Mouse (Mus musculus) mouse trophoblast stem cell (cell line): ENCODE data around the gene Nol3.

Experiments used
- in situ Hi-C, 2 experiments: fragments of 300-500 bp; cut with MseI, MboI; formaldehyde crosslinking; loops; 2 replicates in 1 of 2; 3 replicates in 1 of 2; pipeline ENCODE4 v1.15.1; 2025

Gene Nol3

DNA sequence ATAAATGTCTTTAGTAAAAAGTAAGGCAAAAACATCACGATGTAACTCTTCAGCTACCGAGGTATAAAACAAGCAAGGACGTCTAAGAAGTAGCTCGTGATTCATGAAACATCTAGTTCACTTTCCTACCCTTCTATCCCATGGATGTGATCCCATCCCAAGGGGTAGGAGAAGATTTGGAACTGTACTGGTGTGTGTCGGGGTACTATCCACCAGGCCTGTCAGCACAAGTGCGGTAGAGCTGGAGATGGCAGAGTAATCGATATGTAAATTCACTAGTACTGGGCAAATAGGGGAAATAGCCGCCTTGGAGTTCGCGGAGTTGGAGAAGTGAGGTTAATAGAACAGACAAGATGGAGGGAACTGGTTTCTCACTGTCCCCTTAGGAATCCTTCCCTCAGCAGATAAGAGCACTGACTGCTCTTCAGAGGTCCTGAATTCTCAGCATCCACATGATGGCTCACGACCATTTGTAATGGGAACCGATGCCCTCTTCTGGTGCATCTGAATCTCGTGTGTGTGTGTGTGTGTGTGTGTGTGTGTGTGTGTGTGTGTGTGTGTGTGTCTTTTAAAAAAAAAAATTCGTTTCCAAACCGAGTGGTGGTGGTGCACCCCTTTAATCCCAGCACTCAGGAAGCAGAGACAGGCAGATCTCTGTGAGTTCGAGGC is 12.6 kb upstream of the Nol3 start:
- in situ Hi-C loops = no loop called here

DNA sequence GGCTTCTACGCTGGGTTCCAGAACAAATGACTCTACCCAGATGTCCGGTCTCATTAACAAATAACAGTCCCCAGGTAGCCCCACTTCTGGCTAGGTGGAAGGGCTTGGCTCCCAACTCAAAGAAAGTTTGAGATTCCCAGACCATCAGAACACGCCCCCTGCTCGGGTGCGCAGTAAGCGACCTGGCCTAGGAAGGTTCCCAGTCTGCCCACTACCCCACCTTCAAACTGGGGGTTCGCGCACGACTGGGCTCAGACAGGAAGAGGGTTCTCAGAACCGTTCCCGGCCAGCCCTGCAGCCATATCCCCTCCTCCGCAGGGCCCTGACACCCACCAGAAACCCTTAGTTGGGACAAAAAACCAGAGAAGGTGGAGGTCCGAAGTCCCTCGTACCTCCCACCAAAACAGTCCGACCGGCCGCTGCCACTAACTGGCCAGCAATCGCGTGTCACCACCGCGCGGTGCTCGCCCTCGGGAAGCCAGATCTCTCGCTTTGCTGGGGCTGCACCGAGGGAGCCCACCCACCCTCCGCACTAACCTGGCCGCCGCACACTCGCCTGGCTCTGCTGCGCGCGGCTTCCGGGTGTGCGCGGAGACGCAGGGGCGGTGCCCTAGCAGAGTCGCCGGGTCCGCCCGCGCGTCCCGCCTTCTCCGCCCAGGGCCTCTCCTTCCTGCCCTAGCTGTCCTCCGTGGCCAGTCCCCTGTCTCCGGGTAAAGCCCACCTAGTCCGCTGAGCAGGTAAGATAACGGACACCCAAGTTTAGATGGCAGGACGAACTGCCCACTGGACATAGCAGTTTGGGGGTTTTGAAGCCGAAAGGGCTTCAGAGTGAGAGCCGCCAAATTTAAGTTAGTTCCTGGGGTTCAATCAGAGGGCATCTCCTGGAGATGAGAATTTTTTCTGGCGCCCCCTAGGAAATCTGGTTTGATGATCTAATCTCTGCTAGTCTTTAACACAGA is 11.6 kb upstream of the Nol3 start, which contains the start of the genes Tradd and Fbxl8:
Gene Tradd, minus strand, starts transcription at position 586 of the 959 bp plus-strand sequence.
Gene Fbxl8, plus strand, starts transcription at position 625 of the 959 bp plus-strand sequence.
- in situ Hi-C loops = no loop called here

DNA sequence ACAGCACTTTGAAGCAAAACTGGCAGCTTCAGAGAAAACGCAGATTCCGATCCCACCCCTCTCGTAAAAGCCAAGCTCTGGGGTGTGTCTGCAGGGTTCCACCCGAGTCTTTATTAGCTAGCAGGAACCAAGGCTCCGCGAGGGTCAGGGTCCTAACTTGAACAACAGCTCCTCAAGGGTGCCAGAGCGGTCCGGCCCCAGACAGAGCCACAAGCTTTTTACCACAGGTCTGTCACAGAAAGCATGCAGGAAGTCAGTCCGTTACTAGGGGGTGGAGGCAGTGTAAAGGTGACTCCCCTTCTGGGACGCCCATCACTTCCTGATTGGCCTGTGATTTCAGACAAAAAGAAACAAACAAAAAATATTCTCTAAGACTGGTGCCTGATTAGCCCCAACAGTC is 10.8 kb upstream of the Nol3 start:
- in situ Hi-C loops = no loop called here

DNA sequence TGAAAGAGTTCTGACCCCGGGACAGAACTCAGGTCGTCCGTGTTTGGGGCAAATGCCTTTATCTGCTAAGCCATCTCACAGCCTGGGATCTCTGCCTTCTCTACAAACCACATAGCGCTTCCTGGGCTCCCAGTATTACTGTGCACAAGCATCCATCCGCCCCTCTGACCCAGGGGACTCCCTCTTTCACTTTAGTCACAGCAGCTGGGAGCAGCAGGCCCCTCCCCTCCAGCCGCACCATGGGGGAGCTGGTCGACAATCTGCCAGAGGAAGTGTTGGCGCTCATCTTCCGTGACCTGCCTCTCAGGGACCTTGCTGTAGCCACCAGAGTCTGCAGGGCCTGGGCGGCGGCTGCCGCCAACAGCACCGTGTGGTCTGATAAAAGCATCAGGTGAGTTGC is 9.2 kb upstream of the Nol3 start:
- in situ Hi-C loops = no loop called here

DNA sequence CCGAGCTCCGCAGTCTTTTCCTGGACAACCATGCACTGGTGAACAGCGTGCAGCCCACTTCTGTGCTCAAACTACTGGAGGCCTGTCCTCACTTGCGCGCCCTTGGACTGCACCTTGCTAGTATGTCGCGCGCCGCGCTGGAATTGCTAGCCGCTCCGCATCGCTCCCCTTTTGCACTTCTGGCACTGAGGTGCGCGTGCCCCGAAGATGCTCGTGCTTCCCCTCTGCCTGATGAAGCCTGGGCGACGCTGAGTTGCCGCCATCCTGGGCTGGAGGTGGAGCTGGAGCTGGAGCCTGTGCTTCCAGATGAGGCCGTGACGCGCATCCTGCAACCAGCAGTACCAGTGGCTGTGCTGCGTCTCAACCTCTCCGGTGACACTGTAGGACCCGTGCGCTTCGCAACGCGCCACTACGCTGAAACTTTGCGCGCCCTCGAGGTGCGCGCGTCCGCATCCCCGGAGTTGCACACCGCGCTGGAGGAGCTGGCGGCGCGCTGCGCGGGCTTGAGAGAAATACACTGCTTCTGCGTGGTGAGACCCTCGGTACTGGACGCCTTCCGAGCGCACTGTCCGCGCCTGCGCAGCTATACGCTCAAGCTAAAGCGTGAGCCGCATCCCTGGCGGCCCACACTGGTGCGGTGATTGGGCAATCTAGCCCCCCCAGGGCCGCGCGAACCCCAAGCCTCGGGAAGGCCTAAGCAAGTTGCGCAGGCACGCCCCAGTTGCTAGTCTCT is 7.4 kb upstream of the Nol3 start:
- in situ Hi-C loops = no loop called here

DNA sequence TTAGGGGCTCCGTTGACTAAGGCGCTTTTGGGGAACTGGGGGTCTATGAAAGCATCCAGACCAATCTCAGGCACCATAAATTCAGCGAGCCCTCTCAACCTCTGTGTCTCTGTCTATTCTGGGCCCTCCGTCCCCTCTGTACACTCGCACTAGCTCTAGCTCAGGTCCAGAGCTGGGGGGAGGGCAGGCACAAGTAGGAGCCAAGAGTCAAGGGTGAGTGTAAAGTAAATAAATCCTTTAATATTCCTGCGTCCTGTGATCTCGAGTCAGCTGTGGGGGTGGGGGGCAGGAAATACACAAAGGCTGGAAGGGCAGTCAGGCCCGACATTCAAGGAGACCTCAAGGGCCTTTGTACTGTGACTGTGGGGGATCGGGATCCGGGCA is 6.9 kb upstream of the Nol3 start:
- in situ Hi-C loops = no loop called here

DNA sequence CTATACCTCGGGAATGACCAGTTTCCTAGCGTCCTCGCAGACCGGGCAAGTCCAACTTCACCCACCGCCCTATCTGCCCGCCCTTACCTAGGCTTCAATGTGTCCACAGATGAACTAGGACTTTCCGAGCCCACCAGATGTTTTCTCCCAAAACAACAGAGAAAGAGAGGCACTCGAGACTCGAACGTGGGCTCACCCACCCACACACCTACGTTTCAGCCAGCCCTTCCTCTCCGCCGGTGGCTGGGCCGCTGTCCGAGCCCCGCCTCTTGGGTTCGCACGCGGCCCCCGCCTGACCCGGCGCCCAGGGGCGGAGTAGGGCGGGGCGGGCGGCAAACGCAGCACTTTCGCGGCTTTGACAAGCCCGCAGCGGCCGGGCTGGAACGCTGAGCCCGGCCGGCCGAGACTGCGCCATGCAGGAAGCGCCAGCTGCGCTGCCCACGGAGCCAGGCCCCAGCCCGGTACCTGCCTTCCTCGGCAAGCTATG is 6.4 kb upstream of the Nol3 start, which contains the start of gene Hsf4:
Gene Hsf4, plus strand, starts transcription at position 341 of the 487 bp plus-strand sequence.
- in situ Hi-C loops = no loop called here

DNA sequence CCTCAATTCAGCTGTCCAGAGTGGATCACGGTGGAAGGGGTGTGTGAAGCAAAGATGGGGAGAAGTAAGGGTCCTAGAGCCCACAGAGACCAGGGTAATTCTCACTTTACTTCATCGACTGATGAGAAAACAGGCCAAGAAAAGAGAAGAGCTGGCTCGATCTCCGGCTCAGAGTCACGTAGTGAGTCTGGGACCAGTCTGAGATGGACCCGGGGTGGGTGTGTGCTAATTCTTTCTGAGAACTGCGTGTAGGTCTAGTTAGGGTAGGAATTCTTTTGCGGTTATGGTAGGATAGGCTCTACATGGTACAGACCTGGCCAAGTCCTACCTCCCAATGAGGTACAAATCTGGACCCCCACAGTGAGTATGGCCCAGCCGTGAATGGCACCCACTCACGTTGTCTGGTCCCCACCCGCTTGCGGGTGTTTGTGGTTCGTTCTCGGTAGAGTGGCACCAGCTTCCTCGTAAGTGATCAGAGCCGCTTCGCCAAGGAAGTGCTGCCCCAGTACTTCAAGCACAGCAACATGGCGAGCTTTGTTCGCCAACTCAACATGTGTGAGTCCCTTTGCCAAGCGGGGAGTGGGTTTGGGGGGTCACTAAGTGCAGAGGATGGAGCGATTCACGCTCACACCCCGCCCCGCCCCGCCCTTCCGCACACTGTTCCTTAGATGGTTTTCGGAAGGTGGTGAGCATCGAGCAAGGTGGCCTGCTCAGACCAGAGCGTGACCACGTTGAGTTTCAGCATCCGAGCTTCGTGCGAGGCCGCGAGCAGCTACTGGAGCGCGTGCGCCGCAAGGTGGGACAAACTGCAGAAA is 5.6 kb upstream of the Nol3 start:
- in situ Hi-C loops = no loop called here

DNA sequence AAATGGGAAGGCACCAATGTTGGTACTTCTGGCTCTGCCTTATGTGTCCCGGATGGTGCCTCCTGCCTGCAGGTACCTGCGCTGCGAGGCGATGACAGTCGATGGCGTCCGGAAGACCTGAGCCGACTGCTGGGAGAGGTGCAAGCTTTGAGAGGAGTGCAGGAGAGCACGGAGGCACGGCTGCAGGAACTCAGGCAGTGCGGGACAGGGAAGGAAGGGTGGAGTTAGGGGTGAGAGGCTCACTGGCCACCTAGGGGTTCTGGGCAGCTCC is 5.1 kb upstream of the Nol3 start:
- in situ Hi-C loops = no loop called here

DNA sequence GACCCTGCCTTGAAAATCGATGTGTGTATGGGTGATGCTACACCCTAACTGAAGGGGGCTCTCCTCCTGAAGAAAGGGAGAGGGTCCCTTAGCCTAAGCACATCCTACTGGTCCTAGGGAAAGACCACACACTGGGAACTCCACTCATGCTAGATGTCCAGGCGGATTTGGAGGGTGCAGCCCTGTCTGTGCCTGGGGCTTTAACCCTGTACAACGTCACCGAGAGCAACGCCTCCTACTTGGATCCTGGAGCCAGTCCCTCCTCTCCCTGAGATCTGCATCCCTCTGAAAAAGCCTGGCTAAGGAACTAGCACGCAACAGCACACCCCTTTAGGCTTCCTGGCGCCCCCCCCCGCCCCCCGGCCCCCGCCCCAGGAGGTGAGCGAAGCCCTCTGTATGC is 553 bp upstream of the Nol3 start:
- in situ Hi-C loops = no loop called here

DNA sequence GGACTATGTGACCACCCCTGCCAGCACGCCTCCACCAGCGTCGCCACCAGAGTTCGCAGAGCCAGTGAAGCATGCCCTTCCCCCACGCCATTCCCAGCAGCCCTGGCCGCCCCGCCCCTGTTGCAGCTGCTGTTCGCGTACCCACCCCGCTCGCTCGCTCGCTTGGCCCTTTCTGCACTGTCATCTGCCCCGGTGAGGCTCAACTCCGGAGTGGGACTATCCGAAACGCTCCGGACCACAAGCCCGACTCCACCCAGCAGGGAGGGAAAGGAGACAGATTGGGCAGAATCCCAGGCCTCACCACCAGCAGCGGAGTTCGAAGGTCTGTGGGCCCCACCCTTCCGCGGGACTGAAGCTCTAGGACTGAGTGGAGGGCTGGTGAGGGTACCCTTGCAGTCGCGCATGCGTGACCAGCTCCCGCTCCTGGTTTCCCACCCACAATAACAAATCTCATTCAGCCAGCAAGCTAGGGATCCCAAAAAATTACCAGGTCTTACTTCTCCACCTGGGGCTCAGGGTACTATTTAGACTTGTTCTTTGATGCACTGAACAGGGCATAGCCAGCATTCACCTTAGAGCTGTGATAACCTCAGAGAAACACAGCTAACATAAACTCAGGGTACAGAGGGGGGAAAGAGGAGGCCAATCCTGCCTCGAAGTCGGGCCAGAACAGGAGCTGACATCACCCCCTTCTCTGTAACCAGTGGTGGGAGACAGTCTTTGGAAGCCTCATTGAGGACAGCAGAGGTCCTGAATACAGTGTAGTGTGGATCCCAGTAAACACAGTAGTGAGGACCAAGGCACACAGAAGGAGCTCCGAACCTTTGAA is 566 bp downstream of the Nol3 start:
- in situ Hi-C loops = no loop called here

DNA sequence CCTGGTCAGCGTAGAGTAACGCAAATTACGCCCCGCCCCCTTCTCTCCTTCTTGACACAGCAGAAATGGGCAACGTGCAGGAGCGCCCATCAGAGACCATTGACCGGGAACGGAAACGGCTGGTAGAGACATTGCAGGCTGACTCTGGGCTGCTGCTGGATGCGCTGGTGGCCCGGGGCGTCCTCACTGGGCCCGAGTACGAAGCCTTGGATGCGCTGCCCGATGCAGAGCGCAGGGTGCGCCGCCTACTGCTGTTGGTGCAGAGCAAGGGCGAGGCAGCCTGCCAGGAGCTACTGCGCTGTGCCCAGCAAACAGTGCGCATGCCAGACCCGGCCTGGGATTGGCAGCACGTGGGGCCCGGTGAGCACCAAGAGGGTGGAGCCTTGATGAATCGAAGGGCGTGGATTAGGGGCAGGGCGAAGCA is 3.0 kb downstream of the Nol3 start:
- in situ Hi-C loops = no loop called here

DNA sequence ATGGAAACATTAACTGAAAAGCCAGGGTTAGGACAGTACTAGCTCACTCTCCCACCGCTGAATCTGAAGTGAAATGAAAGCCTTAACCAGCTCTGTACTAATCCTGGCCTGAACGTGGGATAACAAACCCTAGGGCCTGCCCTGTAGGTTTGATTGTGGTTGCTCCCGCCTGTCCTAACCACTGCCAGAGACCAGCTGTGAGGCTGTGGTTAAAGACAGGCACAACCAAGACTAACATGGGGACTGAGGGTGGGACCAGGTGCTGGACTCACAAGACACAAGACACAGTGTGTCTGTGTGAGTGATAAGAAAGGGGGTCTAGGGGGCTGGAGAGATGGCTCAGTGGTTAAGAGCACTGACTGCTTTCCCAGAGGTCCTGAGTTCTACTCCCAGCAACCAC is 4.6 kb downstream of the Nol3 start:
- in situ Hi-C loops = no loop called here

DNA sequence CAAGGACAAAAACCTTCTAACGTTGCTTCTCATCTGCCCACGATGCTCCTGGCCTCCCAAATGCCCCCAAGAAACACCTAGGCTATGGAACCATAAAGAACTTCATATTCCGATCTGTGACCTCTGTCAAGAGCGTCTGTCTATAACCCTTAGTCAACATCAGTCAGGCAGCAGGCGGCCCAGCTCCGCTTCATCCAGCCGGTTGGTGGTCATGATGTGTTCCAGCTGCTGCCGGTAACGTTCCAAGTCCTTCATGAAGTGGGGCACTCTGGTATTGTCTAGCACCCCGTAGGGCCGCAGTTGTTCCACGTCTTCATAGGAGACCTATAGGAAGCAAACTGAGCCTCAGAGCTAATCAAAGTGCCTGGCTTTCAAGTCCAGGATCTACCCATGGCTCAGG is 5.9 kb downstream of the Nol3 start:
- in situ Hi-C loops = no loop called here

DNA sequence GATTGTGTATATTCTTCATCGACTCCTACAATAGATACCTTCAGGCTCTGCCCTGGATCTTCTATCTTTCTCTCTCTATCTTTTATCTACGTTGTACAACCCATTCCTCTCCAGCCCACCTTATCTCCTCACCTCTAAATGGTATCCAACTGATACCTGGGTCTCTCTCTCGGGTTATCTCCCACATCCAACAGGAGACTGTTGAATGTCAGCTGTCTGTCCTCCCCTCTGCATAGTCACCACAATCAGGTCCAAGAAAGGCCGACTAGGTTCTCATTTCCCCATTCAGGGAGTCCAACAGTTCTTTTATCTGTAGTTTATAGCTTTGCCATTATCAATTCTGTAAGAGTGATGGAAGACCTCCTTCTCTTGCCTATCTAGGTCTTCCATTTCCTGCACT is 6.3 kb downstream of the Nol3 start:
- in situ Hi-C loops = no loop called here

DNA sequence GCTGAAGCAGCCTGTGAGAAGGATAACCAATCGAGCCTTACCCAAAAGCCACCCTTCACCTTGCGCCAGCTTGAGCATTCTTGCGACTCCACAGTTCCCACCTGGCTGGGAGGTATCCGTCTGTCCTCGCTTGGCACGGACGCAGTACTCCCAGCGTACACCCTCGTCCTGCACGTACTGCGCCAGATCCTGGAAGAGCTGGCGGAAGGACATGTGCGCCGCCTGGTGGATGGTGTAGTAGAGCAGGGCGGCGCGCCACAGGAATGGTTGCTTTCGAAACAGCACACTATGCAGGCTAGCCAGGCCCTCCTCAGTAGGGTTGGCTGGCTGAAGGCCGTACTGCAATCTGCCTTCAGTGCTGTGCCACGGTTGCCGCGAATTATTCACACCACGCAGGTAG is 7.1 kb downstream of the Nol3 start:
- in situ Hi-C loops = no loop called here

DNA sequence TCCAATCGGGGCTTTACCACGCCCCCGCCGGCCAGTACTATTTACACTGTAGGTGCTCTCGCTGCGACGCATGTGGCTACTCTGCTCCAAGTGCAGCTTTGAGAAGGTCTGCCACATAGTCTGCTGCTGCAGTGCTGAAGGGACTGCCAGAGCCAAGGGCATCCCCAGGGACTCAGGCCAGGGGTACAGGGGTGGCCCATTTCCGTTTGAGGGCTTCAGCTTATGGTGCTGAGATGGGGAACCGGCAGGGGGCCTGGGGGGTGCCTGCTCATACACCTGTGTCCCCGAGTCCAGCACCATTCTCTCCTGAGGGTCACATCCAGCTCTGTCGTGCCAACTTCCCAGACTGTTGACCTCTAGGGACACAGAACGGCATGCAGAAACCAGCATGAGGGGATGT is 9.6 kb downstream of the Nol3 start:
- in situ Hi-C loops = no loop called here

DNA sequence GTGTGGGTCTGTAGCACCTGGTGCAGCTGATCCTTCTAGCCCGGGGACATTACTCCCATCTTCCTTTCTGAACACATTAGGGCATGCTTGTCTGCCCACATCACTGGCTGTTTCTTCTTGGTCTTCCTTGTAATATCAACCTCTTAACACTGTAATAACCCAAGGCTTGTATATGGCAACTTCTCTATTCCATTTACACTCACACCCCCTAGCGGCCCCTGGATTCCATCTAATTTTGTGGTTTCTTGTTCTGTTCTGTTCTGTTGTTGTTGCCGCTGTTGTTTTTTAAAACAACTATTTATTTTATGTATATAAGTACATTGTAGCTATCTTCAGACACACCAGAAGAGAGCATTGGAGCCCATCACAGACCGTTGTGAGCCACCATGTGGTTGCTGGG is 11.0 kb downstream of the Nol3 start:
- in situ Hi-C loops = no loop called here

DNA sequence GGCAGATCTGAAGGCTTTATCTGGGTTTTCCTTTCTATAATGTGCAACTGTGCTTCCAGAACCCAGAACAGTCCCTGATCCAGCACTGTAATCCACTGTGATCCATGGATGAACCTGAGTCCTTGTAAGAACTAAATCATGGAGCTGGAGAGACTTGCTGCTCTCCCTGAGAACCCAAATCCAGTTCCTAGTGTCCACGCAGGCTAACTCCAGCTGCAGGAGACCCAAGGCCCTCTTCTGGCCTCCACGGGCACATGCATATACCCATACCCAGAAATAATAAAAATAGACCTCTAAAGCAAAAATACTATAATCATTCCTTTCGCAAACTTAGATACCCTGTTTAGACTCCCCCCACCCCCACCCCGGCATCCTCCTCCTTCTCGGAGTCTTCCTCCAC is 12.3 kb downstream of the Nol3 start:
- in situ Hi-C loops = no loop called here

DNA sequence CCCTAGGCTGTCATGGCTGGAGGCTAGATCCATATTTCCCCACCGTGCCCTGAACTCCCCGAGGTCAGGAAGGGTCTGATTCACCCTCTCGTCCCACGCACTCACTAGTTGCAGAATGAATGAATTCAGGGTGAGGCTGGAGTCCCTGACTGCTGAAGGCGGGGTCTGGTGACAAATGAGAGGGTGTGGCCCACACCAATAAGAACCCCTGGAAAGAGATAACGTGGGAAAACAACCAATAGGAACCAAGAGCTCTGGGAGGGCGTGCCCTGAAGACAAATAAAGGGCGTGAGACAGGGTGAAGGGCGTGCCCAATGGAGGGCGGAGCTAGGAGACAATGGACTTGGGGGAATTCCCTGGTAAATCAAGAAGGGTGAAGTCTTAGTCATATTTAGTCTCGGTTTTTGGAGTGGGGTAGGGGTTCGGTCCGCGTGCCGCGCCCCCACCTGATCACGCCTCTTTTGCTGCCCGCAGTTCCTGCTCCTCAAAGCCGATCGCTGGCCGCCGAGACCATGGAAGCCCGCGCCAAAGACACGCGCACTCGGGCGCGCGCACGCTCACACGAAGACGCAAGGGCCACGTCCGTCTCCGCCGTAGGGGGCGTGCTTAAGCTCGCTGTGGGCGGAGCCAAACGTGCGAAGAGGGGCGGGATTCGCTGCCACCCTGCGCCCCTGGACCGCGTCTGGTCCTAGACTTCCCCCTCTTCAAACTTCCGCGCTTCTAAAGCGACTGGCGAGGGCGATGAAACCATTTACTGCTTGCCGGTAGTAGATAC is 13.2 kb downstream of the Nol3 start:
- in situ Hi-C loops = no loop called here
